Mouse (Mus musculus): ENCODE results near the gene Uchl3.

The Uchl3 gene

DNA sequence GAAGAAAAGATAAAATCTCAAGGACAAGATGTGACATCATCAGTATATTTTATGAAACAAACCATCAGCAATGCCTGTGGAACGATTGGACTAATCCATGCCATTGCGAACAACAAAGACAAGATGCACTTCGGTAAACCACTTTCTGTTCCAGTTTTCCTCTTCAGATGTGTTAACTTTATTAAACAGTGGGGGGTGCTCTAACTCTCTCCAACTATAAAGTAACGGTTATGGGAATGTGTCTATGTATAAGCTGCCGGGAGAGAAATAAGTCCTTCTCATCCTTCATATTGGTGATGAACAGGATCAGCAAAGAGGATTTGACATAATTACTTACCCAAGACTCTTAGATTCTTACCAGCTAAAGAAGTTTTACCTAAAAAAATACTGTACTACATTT lies 12.8 kb downstream of the Uchl3 start:
- no peak for DNase-seq (ENCODE audit: low spot score)

DNA sequence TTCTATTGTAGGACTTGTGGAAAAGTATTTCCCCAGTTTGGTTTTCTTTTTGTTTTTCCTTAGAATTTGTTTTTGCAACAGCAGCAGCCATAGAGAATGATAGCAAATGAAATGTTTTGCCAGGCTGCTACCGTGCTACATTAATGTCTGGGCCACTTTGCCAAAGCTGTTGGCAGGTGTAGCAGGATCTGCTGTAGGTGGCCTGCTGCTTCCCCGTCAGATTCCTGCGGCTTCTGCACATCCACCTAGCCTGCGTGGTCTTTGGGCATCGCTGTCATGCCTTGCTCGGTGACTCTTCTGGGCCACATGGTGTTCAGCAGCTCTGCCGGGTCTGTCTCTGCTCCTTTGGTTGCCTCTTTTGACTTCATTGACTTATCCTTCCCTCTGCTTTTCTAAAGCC lies 14.9 kb downstream of the Uchl3 start:
- DNase-seq (ENCODE audit: low spot score), result no peak

DNA sequence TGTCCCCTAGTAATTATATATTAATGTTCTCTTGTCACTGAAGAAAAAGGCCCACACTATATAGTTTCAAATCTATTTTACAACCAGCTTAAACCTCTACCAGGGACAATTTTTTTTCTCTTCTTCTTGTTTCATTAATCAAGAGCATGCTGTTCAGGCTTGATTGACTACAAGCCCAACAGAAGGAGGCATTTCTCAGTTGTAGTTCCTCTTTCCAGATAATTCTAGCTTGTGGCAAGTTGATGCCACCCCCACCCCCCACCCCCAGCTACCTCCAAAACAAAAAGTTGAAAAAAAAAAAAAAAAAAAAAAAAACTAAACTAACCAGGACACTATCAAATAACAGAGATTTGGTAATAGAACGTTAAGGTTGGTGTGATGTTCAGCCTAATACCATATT lies 18.5 kb downstream of the Uchl3 start:
- DNase-seq (ENCODE audit: low spot score), result no peak

DNA sequence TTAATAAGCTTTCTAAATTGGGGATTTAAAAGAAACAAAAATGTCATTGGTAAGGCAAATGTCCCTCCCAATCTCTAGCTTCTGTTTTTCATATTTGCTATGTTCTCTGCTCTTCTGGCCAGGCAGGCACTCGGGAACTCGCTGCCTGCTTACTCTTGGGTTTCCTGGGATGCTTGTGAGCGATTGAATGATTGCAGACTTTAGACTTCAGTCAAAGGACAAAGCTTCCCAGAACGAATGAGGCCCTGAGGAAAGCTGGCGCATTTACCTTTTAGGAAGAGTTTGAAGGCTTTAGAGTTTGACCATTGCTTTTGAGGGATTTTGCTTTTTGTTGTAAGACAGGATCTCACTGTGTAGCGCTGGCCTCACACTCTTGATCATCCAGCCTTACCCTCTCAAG lies 33.9 kb downstream of the Uchl3 start:
- DNase-seq (ENCODE audit: low spot score), result no peak

DNA sequence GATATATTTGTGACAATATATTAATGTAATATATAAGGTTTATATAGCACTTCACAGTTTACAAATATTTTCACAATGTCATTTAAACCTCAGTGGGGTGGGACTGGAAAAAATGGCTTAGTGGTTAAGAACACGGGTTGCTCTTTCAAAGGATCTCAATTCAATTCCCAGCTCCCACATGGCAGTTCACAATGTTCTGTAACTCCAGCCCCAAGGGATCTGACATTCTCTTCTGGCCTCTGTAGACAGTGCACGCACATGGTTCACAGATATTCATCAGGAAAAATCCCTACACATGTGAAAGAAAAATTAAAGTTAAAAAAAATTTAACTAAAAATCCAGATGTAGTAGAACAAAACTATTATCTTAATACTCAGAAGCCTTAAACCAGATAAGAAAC lies 34.6 kb downstream of the Uchl3 start:
- DNase-seq (ENCODE audit: low spot score), result no peak

DNA sequence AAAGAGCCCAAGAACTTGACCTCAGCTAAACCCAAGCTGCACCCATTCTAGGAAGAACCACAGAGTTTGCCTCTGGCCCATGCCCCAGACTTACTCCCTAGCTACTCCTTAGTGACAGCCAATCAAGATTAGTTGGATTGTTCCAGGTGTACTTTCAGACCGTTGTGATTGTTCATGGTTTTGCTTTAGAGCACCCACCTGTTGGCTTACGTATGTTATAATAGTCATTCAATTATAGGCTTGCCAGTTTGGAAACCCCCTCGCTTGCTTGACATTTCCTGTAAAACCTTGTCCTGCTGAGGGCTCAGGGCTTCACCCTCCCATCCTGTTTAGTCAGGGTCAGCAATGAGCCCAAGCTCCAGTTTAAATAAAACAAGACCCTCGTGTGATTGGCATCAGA lies 50.7 kb downstream of the Uchl3 start:
- DNase-seq (ENCODE audit: low spot score), result no peak

DNA sequence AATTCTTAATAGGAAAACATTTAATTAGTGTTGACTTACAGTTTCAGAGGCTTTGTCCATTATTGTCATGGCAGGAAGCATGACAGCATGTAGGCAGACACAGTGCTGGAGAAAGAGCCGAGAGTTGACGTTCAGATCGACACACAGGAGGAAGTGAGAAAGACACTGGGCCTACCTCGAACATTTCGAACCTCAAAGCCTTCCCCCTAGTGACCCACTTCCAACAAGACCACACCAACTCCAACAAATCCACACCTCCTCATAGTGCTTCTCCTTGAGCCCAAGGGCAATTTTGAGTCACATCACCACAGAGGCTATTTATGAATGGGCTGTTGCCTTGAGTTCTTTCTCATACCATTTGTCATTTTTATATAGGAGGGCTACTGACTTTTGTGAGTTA lies 53.3 kb downstream of the Uchl3 start:
- no peak for DNase-seq (ENCODE audit: low spot score)

DNA sequence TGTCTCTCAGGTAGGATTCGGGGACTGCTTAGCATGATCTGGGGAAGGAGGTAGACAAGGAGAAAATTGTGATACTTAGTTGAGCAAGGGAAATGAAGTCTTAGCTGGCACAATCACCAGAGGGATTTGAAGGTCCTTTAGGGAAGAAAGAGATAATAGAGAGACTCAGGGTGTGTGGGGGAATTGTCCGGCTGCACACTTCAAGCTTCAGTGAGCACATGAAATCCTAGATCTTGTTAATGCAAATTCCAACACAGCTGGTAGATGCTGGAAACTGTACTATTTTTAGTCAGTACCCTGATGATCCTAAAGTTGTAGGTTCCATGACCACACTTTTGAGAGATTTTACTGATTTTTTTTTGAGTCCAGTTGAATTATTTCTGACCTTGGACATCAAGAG lies 60.6 kb downstream of the Uchl3 start:
- no peak for DNase-seq (ENCODE audit: low spot score)

DNA sequence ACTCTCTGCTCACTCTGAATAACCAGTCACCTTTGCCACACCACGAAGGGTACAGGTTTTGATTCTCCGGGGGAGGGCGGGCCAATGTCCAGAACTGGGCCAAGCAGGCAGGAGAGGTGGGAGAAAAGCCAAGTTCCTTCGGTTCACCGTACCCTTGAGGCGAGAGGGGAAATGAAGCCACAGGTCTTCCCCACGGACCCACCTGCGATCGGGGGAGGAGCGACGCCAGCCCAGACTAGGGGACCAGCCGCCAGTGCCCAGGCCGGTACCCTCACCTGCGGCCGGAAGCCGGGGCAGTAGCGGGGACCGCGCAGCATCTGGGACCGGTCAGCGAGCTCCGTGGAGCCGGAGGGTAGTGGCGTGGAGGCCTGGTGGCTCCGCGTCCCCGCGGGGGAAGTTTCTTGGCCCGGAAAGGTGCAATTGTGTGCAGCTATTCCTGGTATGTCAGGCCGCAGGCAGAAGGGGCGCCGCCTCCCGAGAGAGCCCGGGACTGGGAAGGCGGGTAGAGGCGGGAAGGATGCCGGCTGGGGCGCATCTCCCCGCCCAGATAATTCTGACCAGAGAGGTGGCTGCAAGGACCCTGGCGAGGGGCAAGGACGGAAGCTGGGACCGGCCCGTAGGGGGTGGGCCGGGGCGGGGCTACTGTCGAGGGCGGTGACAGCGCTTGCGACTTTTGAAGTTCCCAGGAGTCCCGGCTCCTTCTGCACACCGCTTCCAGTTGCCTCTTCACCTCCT lies 75.6 kb downstream of the Uchl3 start, which contains the start of the genes Gm9922 and Lmo7:
TSS of gene Gm9922 (minus strand) at position 578 of the 735 bp plus-strand sequence.
TSS of gene Lmo7 (plus strand) at position 721 of the 735 bp plus-strand sequence.
- peak; percentile 56 for DNase-seq (ENCODE audit: low spot score)

DNA sequence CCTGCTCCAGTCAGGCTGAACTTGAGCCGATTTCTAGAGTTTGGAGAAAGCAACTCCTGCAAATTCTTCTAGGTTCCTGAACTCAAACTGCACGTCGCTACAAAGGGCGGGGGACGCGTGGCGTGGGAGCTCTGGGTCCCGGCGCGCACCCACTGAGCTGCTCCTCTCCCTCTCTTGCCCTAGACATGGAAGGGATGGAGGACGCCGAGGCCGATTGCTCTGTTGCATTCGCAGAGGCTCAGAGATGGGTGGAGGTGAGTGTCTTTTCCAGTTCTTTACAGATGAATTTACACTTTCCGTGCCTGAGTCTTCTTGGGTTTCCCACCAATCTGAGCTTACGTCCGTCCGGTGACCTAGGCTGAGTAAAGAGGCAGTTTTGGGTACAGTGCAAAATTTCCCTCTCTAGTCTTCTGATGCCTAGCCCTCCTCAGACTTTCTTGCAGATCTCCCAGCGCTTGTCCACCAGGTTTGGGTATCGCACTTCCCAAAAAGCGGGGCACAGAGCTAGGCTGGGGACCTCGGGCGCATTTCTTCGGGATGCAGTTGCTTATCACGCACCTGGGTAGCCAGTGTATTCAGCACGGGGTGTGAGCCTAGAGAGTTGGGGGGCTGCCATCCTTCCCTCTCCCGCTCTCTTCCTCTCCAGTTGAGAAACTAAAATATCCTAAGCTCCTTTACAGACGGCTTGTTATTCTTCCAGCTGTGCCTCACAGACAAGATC lies 76.4 kb downstream of the Uchl3 start:
- peak; percentile 4 for DNase-seq (ENCODE audit: low spot score)

DNA sequence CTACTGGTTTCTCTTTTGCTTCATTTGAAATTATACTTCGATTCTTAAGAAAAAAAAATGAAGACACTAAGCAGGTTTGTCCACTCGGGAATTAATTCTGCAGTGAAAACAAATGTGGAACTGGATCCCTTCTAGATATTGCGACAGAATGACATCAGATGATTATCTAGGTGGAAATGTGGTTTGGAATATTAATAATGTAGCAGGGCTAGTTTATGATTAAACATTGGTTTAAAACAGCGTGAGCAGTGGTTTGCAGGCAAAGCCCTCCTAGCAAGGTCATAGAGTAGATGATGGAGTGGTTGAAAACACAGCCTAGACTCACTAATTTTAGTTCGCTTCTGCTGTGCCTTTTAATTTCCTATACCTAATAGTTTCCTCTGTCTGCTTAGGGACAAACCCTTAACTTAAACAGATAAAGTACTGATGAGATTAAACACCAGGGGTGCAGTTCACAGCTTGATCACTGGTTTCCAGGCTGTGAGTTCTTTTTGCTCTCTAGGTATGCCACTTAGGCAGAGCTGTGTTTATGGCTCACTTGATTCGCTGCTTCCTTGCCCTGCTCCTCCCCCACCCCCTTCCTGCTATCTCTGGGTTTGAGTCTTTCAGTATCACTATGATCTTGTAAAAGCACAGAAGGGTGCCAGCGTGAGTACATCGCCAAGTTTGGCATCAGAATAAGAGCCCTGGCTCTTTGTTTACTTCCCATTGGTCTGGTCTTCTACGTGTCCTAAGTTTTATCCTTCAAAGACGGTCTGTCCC lies 80.0 kb downstream of the Uchl3 start:
- DNase-seq (ENCODE audit: low spot score), result peak; percentile 12

DNA sequence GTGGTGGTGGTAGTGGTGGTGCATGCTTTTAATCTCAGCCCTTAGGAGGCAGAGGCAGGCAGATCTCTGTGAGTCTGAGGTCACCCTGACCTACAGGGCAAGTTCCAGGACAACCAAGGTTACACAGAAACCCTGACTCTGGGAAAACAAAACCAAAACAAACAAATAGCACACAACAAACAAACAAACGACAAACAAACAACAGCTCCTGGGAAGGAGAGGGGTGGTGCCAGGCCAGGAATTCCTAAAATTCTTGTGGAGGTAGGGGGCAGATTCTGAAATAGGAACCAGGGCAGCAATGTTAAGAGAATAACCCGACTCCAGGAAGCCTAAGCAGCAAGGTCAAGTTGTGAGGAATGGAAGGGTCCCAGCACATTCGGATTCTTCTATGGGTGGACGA lies 83.7 kb downstream of the Uchl3 start:
- DNase-seq (ENCODE audit: low spot score), result no peak
